Mouse (Mus musculus) CD8-positive naive resting alpha-beta T cell, adult 2 months (primary cell): ENCODE measurements around the gene Bmp6.

ENCODE experiments used
- DNase-seq, 2 experiments: peaks; one replicate each; pipeline ENCODE4 v3.0.0; 2022; ENCODE audit warnings: low read depth in 2 of 2, low spot score in 2 of 2

Bmp6 gene

GRCm38 (mm10) chr13:38543455-38544125 is 198.7 kb downstream of the Bmp6 start:
- DNase-seq, result no peak

DNA sequence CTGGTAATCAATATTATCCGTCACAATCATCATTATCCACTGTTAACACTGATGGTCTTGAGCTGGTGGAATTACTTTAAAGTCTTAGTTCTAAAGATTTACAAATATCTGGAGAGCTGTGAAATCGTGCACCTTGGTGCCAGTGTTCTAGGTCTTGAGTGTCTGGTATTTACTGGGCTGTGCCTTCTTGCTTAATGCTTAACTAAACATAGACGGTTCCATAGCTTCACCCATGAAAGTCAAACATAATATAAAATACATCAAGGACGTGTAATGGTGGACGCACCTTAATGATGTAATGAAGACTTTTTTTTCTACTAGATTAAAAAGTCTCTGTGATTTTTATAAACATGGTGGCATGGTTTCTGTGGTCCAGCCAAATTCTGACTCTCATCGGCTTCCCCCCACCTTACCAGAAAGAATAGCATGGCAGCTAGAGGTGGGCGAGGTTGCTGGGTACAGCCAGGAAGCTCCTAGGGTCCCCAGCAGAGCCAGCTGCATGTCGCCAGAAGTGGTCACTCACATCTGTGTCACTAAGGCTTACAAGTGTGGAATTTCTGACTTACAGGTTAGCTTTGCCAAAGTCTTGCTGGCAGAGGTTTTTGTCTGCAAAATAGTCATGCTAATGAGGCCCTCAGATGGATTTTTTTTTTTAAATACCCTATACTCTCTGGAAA is 200.0 kb downstream of the Bmp6 start:
- DNase-seq, result no peak

DNA sequence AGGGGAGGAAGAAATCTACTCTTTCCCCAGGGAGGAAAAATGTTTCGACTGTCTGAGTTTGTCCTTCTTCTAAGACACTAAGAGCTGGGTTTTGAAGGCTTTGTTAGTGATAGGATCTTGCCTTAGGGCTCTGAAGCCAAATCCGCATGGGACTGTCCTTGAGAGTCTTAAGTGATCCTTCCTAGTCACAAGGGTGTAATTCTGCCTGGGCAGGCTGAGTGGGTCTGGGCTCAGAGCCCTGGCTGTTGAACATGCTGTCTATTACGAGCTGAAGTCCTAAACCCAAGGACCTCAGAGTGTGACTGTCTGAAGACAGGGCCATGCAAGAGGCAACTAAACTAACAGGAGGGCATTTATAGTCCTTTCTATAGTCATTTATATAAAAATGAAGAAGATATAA is 200.6 kb downstream of the Bmp6 start:
- no peak for DNase-seq

GRCm38 (mm10) chr13:38546754-38547153 is 201.8 kb downstream of the Bmp6 start:
- no peak for DNase-seq

- DNase-seq, result no peak
These were observed 202.8 kb downstream of the Bmp6 start for GRCm38 (mm10) chr13:38547717-38548116.

GRCm38 (mm10) chr13:38548681-38549080 is 203.8 kb downstream of the Bmp6 start:
- DNase-seq, result no peak
